Mouse (Mus musculus): Measurements from ENCODE around the gene Syne1.

Gene Syne1

GRCm38 (mm10) chr10:5008795-5009366 is 542.4 kb downstream of the Syne1 start:
- no peak for DNase-seq (ENCODE audit: low read depth, low spot score)

- DNase-seq (ENCODE audit: low read depth, low spot score) = no peak
Measured at GRCm38 (mm10) chr10:4996592-4996991, 554.7 kb downstream of the Syne1 start.

- no peak for DNase-seq (ENCODE audit: low read depth, low spot score)
Measured at GRCm38 (mm10) chr10:4993802-4994201, 557.5 kb downstream of the Syne1 start.

- DNase-seq (ENCODE audit: low read depth, low spot score) = no peak
Measured at GRCm38 (mm10) chr10:4983919-4984318, 567.4 kb downstream of the Syne1 start.

GRCm38 (mm10) chr10:4977374-4977773 is 573.9 kb downstream of the Syne1 start:
- no peak for DNase-seq (ENCODE audit: low read depth, low spot score)

- DNase-seq (ENCODE audit: low read depth, low spot score) = no peak
Measured at GRCm38 (mm10) chr10:4976557-4976956, 574.7 kb downstream of the Syne1 start.

GRCm38 (mm10) chr10:4974246-4974645 is 577.0 kb downstream of the Syne1 start:
- no peak for DNase-seq (ENCODE audit: low read depth, low spot score)

- DNase-seq (ENCODE audit: low read depth, low spot score) = no peak
Measured at GRCm38 (mm10) chr10:4972026-4972425, 579.3 kb downstream of the Syne1 start.

- DNase-seq (ENCODE audit: low read depth, low spot score) = no peak
Measured at GRCm38 (mm10) chr10:4971586-4971985, 579.7 kb downstream of the Syne1 start.

- DNase-seq (ENCODE audit: low read depth, low spot score) = no peak
Measured at GRCm38 (mm10) chr10:4971156-4971555, 580.1 kb downstream of the Syne1 start.
